Mouse (Mus musculus): ENCODE results near the gene Zswim1.

The Zswim1 gene

GRCm38 (mm10) chr2:164822636-164823165 is at the start of gene Zswim1:
Gene Zswim1 (plus strand): TSS chr2:164822686.
- DNase-seq (ENCODE audit: low spot score in 2 of 2) = peak; percentile 99 to 100

- DNase-seq (ENCODE audit: low spot score in 2 of 2) = no peak
Measured at GRCm38 (mm10) chr2:164773229-164773988, 49.1 kb upstream of the Zswim1 start.

GRCm38 (mm10) chr2:164773989-164774364 is 48.5 kb upstream of the Zswim1 start:
- no peak for DNase-seq (ENCODE audit: low spot score in 2 of 2)

GRCm38 (mm10) chr2:164776130-164776529 is 46.4 kb upstream of the Zswim1 start:
- DNase-seq (ENCODE audit: low spot score in 2 of 2) = no peak

- DNase-seq (ENCODE audit: low spot score in 2 of 2) = no peak
Measured at GRCm38 (mm10) chr2:164776801-164777200, 45.7 kb upstream of the Zswim1 start.

- no peak for DNase-seq (ENCODE audit: low spot score in 2 of 2)
Measured at GRCm38 (mm10) chr2:164777246-164778014, 45.1 kb upstream of the Zswim1 start.

GRCm38 (mm10) chr2:164778015-164778287 is 44.5 kb upstream of the Zswim1 start:
- no peak for DNase-seq (ENCODE audit: low spot score in 2 of 2)

GRCm38 (mm10) chr2:164778809-164779208 is 43.7 kb upstream of the Zswim1 start:
- no peak for DNase-seq (ENCODE audit: low spot score in 2 of 2)

GRCm38 (mm10) chr2:164779481-164780086 is 42.9 kb upstream of the Zswim1 start, which contains the start of gene Tnnc2:
Gene Tnnc2 (minus strand): TSS chr2:164779967.
- DNase-seq (ENCODE audit: low spot score in 2 of 2) = no peak

- no peak for DNase-seq (ENCODE audit: low spot score in 2 of 2)
Measured at GRCm38 (mm10) chr2:164781876-164782275, 40.6 kb upstream of the Zswim1 start.

GRCm38 (mm10) chr2:164783926-164784581 is 38.4 kb upstream of the Zswim1 start:
- DNase-seq (ENCODE audit: low spot score in 2 of 2) = no peak

GRCm38 (mm10) chr2:164784869-164785420 is 37.5 kb upstream of the Zswim1 start:
- DNase-seq (ENCODE audit: low spot score in 2 of 2) = no peak

- peak; percentile 69 to 73 for DNase-seq (ENCODE audit: low spot score in 2 of 2)
Measured at GRCm38 (mm10) chr2:164785481-164786387, 36.8 kb upstream of the Zswim1 start, which contains the start of gene Snx21. Gene Snx21 (plus strand): TSS chr2:164785823.

- DNase-seq (ENCODE audit: low spot score in 2 of 2) = no peak
Measured at GRCm38 (mm10) chr2:164786388-164786885, 36.0 kb upstream of the Zswim1 start.

- DNase-seq (ENCODE audit: low spot score in 2 of 2) = no peak
Measured at GRCm38 (mm10) chr2:164787032-164787431, 35.5 kb upstream of the Zswim1 start.

- DNase-seq (ENCODE audit: low spot score in 2 of 2) = no peak
Measured at GRCm38 (mm10) chr2:164787779-164788178, 34.7 kb upstream of the Zswim1 start.

GRCm38 (mm10) chr2:164788411-164788810 is 34.1 kb upstream of the Zswim1 start:
- DNase-seq (ENCODE audit: low spot score in 2 of 2) = no peak

- DNase-seq (ENCODE audit: low spot score in 2 of 2) = no peak
Measured at GRCm38 (mm10) chr2:164790451-164790850, 32.0 kb upstream of the Zswim1 start.

GRCm38 (mm10) chr2:164791841-164792261 is 30.6 kb upstream of the Zswim1 start:
- DNase-seq (ENCODE audit: low spot score in 2 of 2) = no peak
